Mouse (Mus musculus) heart, adult 8-10 months (tissue): ENCODE results near the gene Slc35e3. TPM values are rescaled to one million over a fixed set of nuclear protein-coding genes. Genes with fewer than 3 reads are reported as not detected.

Source experiments
- DNase-seq: peaks from one replicate; pipeline ENCODE4 v3.0.0; 2022; ENCODE audit warnings: low spot score
- total RNA-seq, 4 experiments: library from RNA; stranded (reverse); gene quantifications; 2 replicates each; pipeline ENCODE4 v1.2.4; 2022

The Slc35e3 gene
- total RNA-seq, 4 experiments from 2014 or later, result 7.7 to 9.3 (median 7.8) TPM

- no peak for DNase-seq
Measured at GRCm38 (mm10) chr10:117776281-117777102, 30.3 kb upstream of the Slc35e3 start.

- no peak for DNase-seq
Measured at GRCm38 (mm10) chr10:117775401-117776144, 29.4 kb upstream of the Slc35e3 start.

GRCm38 (mm10) chr10:117774817-117775120, 28.6 kb upstream of the Slc35e3 start:
- no peak for DNase-seq

- DNase-seq, result no peak
Measured at GRCm38 (mm10) chr10:117774011-117774816, 28.0 kb upstream of the Slc35e3 start.

- no peak for DNase-seq
Measured at GRCm38 (mm10) chr10:117773106-117773720, 27.0 kb upstream of the Slc35e3 start.

GRCm38 (mm10) chr10:117772364-117773105, 26.4 kb upstream of the Slc35e3 start:
- DNase-seq, result no peak

- DNase-seq, result no peak
Measured at GRCm38 (mm10) chr10:117771131-117771510, 25.0 kb upstream of the Slc35e3 start.

- no peak for DNase-seq
Measured at GRCm38 (mm10) chr10:117770286-117771130, 24.3 kb upstream of the Slc35e3 start.

GRCm38 (mm10) chr10:117769541-117770285, 23.5 kb upstream of the Slc35e3 start:
- no peak for DNase-seq

- no peak for DNase-seq
Measured at GRCm38 (mm10) chr10:117768141-117768440, 21.9 kb upstream of the Slc35e3 start.

GRCm38 (mm10) chr10:117767286-117768140, 21.3 kb upstream of the Slc35e3 start:
- DNase-seq, result no peak

- no peak for DNase-seq
Measured at GRCm38 (mm10) chr10:117766896-117767160, 20.7 kb upstream of the Slc35e3 start.

GRCm38 (mm10) chr10:117766111-117766895, 20.1 kb upstream of the Slc35e3 start:
- DNase-seq, result no peak

- DNase-seq, result no peak
Measured at GRCm38 (mm10) chr10:117765116-117765894, 19.1 kb upstream of the Slc35e3 start.

- no peak for DNase-seq
Measured at GRCm38 (mm10) chr10:117764598-117764997, 18.4 kb upstream of the Slc35e3 start.

- DNase-seq, result no peak
Measured at GRCm38 (mm10) chr10:117763588-117764190, 17.5 kb upstream of the Slc35e3 start.

- no peak for DNase-seq
Measured at GRCm38 (mm10) chr10:117762966-117763365, 16.8 kb upstream of the Slc35e3 start.
